In genomic region chr12:75176691-75177645, GRCm38 (mm10) we compare ENCODE assay signal across 9 mouse cellular contexts. TPM values are rescaled to one million over a fixed set of nuclear protein-coding genes. Genes with fewer than 3 reads are reported as not detected.
DNase-seq lines count a peak whose midpoint lies in the region; ATAC-seq lines count a peak whose summit lies in the region.
"Had no signal": no experiment of that assay in that cellular context is flagged by ENCODE, and none has a peak within 500 bp of the region (broad histone marks: within the 10 kb centered on the region; RNA-seq: fewer than 3 reads in every experiment).

Gene Kcnh5, minus strand, starts transcription at chr12:75177332.

- H3K9me3 ChIP-seq in heart, embryonic 14.5 days (ENCODE audit: control insufficient read depth, low read length): no peaks in the 10 kb centered on the region
- no peaks in the 10 kb centered on the region for H3K9me3 ChIP-seq in embryonic facial prominence, embryonic 14.5 days (ENCODE audit: control insufficient read depth, low read length)
- H3K9me3 ChIP-seq in hindbrain, embryonic 11.5 days (ENCODE audit: control insufficient read depth, low read length): no peaks in the 10 kb centered on the region
- H3K9me3 ChIP-seq in neural tube, embryonic 15.5 days (replicated peaks): no peaks in the 10 kb centered on the region

- H3K4me3 ChIP-seq in heart, embryonic 14.5 days (ENCODE audit: control insufficient read depth in 1 of 2, insufficient read depth in 1 of 2, low read depth in 1 of 2, low read length in 2 of 2): peak within 1 kb of the TSS; percentile 23 to 32
- H3K4me3 ChIP-seq in embryonic facial prominence, embryonic 14.5 days (ENCODE audit: low read depth, low read length): peak within 1 kb of the TSS; percentile 46
- H3K4me3 ChIP-seq in hindbrain, embryonic 11.5 days (ENCODE audit: low read depth, low read length): peak within 1 kb of the TSS; percentile 58
- peak within 1 kb of the TSS; percentile 76 for H3K4me3 ChIP-seq in neural tube, embryonic 15.5 days (replicated peaks)

- peak; percentile 35; the same call in 1 of the 2 replicates for ATAC-seq in heart, embryonic 14.5 days (ENCODE audit: insufficient number of reproducible peaks, insufficient read depth, low FRiP score, low read depth)
- ATAC-seq in embryonic facial prominence, embryonic 14.5 days (ENCODE audit: low read depth): peak; percentile 92
- ATAC-seq in hindbrain, embryonic 11.5 days (ENCODE audit: low FRiP score): peak; percentile 95
- peak; percentile 95 for ATAC-seq in neural tube, embryonic 15.5 days (ENCODE audit: low FRiP score)
- no peak for ATAC-seq in megakaryocyte-erythroid progenitor cell, adult 5-6 weeks (replicated peaks; ENCODE audit: low FRiP score, low TSS enrichment, poor library complexity, severe bottlenecking)

- H3K4me1 ChIP-seq in heart, embryonic 14.5 days (ENCODE audit: control insufficient read depth in 2 of 2, insufficient read depth in 2 of 2, low read length in 2 of 2): peaks cover 7 to 13% of the 10 kb centered on the region in 2 experiments; a peak in 3 of 4 replicates
- 0 out of 2 replicates have a peak, but pooled peaks cover 4% of the 10 kb centered on the region for H3K4me1 ChIP-seq in embryonic facial prominence, embryonic 14.5 days (ENCODE audit: control insufficient read depth, insufficient read depth, low read length)
- H3K4me1 ChIP-seq in hindbrain, embryonic 11.5 days (replicated peaks; ENCODE audit: control insufficient read depth, insufficient read depth, low read length): no peaks in the 10 kb centered on the region
- H3K4me1 ChIP-seq in neural tube, embryonic 15.5 days: peaks cover 33% of the 10 kb centered on the region

- peaks cover 70% of the 10 kb centered on the region for H3K27me3 ChIP-seq in heart, embryonic 14.5 days (ENCODE audit: control insufficient read depth, insufficient read depth, low read length)
- H3K27me3 ChIP-seq in embryonic facial prominence, embryonic 14.5 days (replicated peaks; ENCODE audit: control insufficient read depth, insufficient read depth, low read length): peaks cover 58% of the 10 kb centered on the region
- H3K27me3 ChIP-seq in hindbrain, embryonic 11.5 days (ENCODE audit: control insufficient read depth, insufficient read depth, low read length): no peaks in the 10 kb centered on the region; the same call in 1 of the 2 replicates
- H3K27me3 ChIP-seq in neural tube, embryonic 15.5 days (replicated peaks): peaks cover 11% of the 10 kb centered on the region; the same call in 1 of the 2 replicates

- H3K4me2 ChIP-seq in heart, embryonic 14.5 days (ENCODE audit: low read length): peak within 1 kb of the TSS; percentile 66
- peak within 1 kb of the TSS; percentile 83 for H3K4me2 ChIP-seq in embryonic facial prominence, embryonic 14.5 days (ENCODE audit: low read depth, low read length)
- H3K4me2 ChIP-seq in hindbrain, embryonic 11.5 days (replicated peaks; ENCODE audit: low read depth, low read length): peak within 1 kb of the TSS; percentile 94
- peak within 1 kb of the TSS; percentile 91 for H3K4me2 ChIP-seq in neural tube, embryonic 15.5 days

- intact Hi-C loops in left cerebral cortex, postnatal 14 days (cut with DNase I): loop anchor here (5.0 kb wide), 1 partner anchor 850 kb away; no protein-coding TSS in a partner anchor

- no peak within 1 kb of the TSS for H3K9ac ChIP-seq in heart, embryonic 14.5 days (ENCODE audit: low read length)
- H3K9ac ChIP-seq in embryonic facial prominence, embryonic 14.5 days (ENCODE audit: low read depth, low read length): peak within 1 kb of the TSS; percentile 45
- H3K9ac ChIP-seq in hindbrain, embryonic 11.5 days (ENCODE audit: low read depth, low read length): peak within 1 kb of the TSS; percentile 63
- peak within 1 kb of the TSS; percentile 77 for H3K9ac ChIP-seq in neural tube, embryonic 15.5 days (replicated peaks)

- H3K27ac ChIP-seq in heart, embryonic 14.5 days (replicated peaks in 1 of 2; ENCODE audit: control insufficient read depth in 1 of 2, insufficient read depth in 1 of 2, low read depth in 2 of 2, low read length in 2 of 2): no peak within 1 kb of the TSS
- no peak within 1 kb of the TSS for H3K27ac ChIP-seq in embryonic facial prominence, embryonic 14.5 days (replicated peaks; ENCODE audit: low read depth, low read length)
- H3K27ac ChIP-seq in hindbrain, embryonic 11.5 days (ENCODE audit: low read depth, low read length): peak within 1 kb of the TSS; percentile 33
- peak within 1 kb of the TSS; percentile 87 for H3K27ac ChIP-seq in neural tube, embryonic 15.5 days (replicated peaks)

- DNase-seq in heart, adult 11 months: no peak
- peak; percentile 85 for DNase-seq in Muller cell, postnatal 12 days (ENCODE audit: inconsistent ontology term)
- DNase-seq in embryonic facial prominence, embryonic 14.5 days (ENCODE audit: low spot score): peak; percentile 67
- peak; percentile 86 for DNase-seq in hindbrain, embryonic 11.5 days (ENCODE audit: low spot score)
- peak; percentile 60 to 74 for DNase-seq in left cerebral cortex, postnatal 14 days (ENCODE audit: low spot score in 2 of 2)

- H3K36me3 ChIP-seq in heart, embryonic 14.5 days (ENCODE audit: control insufficient read depth, insufficient read depth, low read length): no peaks in the 10 kb centered on the region
- no peaks in the 10 kb centered on the region for H3K36me3 ChIP-seq in embryonic facial prominence, embryonic 14.5 days (ENCODE audit: control insufficient read depth, insufficient read depth, low read length)
- no peaks in the 10 kb centered on the region for H3K36me3 ChIP-seq in hindbrain, embryonic 11.5 days (ENCODE audit: control insufficient read depth, insufficient read depth, low read length)
- no peaks in the 10 kb centered on the region for H3K36me3 ChIP-seq in neural tube, embryonic 15.5 days

- WGBS in heart, embryonic 14.5 days: 1% methylated on average over 49 of the region's 52 CpGs
- under 1% methylated on average over 24 of the region's 52 CpGs for WGBS in embryonic facial prominence, embryonic 14.5 days
- under 1% methylated on average over 47 of the region's 52 CpGs for WGBS in hindbrain, embryonic 11.5 days
- WGBS in neural tube, embryonic 15.5 days: under 1% methylated on average over 52 of the region's 52 CpGs

RNA-seq across cellular contexts. Expression of gene Kcnh5, which starts in this region (rescaled TPM):
- not detected in 2 replicates for polyA plus RNA-seq in heart, embryonic 14.5 days (2014; fragmentation: Nextera tagmentation; extraction: Ambion mirVana)
- polyA plus RNA-seq in embryonic facial prominence, embryonic 14.5 days (2014; fragmentation: Nextera tagmentation; extraction: Ambion mirVana): 0.45 and 0.62 TPM in 2 replicates
- polyA plus RNA-seq in hindbrain, embryonic 11.5 days (2014; fragmentation: Nextera tagmentation; extraction: Ambion mirVana): 0.40 and 0.43 TPM in 2 replicates
- total RNA-seq in left cerebral cortex, postnatal 14 days (2021): 100 to 1,000 TPM in 1 of 2 experiments, 10 to 100 TPM in 1; 77.5 to 111 TPM
- 4.0 and 5.5 TPM in 2 replicates for polyA plus RNA-seq in neural tube, embryonic 15.5 days (2015; fragmentation: Nextera tagmentation; extraction: Ambion mirVana)
- not detected in 2 replicates for total RNA-seq in megakaryocyte-erythroid progenitor cell, adult 5-6 weeks (2014; fragmentation: Nextera tagmentation)
- total RNA-seq in megakaryocyte-erythroid progenitor cell, adult 5-6 weeks (2017): not detected in 2 replicates
- polyA plus RNA-seq: liver, embryonic 16.5 days had no signal

Comparison
In these comparisons a context has a peak if more than half of its experiments do, and no peak if none do; other contexts are left out.
1. RNA of gene Kcnh5 (total RNA-seq): 77.5 to 111 TPM in left cerebral cortex, postnatal 14 days; not detected in megakaryocyte-erythroid progenitor cell, adult 5-6 weeks; every median in the first group is over 10 times any median in the second.
2. Peak in ATAC-seq, H3K4me3 ChIP-seq and H3K4me2 ChIP-seq in heart, embryonic 14.5 days; RNA of the gene not detected or under 1 TPM.
3. Peak in DNase-seq, ATAC-seq, H3K4me3 ChIP-seq, H3K9ac ChIP-seq and H3K4me2 ChIP-seq in embryonic facial prominence, embryonic 14.5 days; RNA of the gene not detected or under 1 TPM.
4. Peak in DNase-seq, ATAC-seq, H3K4me3 ChIP-seq, H3K27ac ChIP-seq, H3K9ac ChIP-seq and H3K4me2 ChIP-seq in hindbrain, embryonic 11.5 days; RNA of the gene not detected or under 1 TPM.
5. Peak in every context shown above with its lines, with median percentiles within 50 percentile points of each other: H3K4me2 ChIP-seq and H3K4me3 ChIP-seq.